Mouse (Mus musculus) hindbrain, postnatal 0 days (tissue): ENCODE data around the gene Nedd9. TPM values are rescaled to one million over a fixed set of nuclear protein-coding genes. Genes with fewer than 3 reads are reported as not detected.

ENCODE experiments used
- ATAC-seq: fragments of 200-750 bp; cut with Nextera tagmentation; 2 replicates; pipeline ENCODE4 v1.8.0; 2017; ENCODE audit warnings: mild to moderate bottlenecking, moderate TSS enrichment, moderate library complexity
- DNase-seq: peaks from one replicate; pipeline ENCODE4 v3.0.0-alpha.2; 2015; ENCODE audit warnings: low spot score
- H3K27ac ChIP-seq: fragments of 300-500 bp; sonication (generic); 2 replicates; pipeline ENCODE4 v1.5.1; 2014; ENCODE audit warnings: mild to moderate bottlenecking
- H3K27me3 ChIP-seq: fragments of 300-500 bp; sonication (generic); 2 replicates; pipeline ENCODE4 v1.6.1; 2014; ENCODE audit warnings: low read length, mixed read lengths; ENCODE audit not compliant: insufficient read depth
- H3K36me3 ChIP-seq: fragments of 300-500 bp; sonication (generic); 2 replicates; pipeline ENCODE4 v1.6.1; 2014; ENCODE audit warnings: low read length, mixed read lengths; ENCODE audit not compliant: insufficient read depth
- H3K4me1 ChIP-seq: fragments of 300-500 bp; sonication (generic); 2 replicates; pipeline ENCODE4 v1.6.1; 2014; ENCODE audit warnings: antibody characterized with exemption, low read length, mixed read lengths; ENCODE audit not compliant: insufficient read depth
- H3K4me2 ChIP-seq: fragments of 300-500 bp; sonication (generic); 2 replicates; pipeline ENCODE4 v1.6.1; 2014; ENCODE audit warnings: low read depth, mild to moderate bottlenecking, low read length, moderate library complexity, mixed read lengths
- H3K4me3 ChIP-seq: fragments of 300-500 bp; sonication (generic); 2 replicates; pipeline ENCODE4 v1.5.1; 2014; ENCODE audit warnings: low read length
- H3K9ac ChIP-seq: fragments of 300-500 bp; sonication (generic); replicated peaks from 2 replicates; pipeline ENCODE4 v1.6.1; 2014; ENCODE audit warnings: mild to moderate bottlenecking, low read length, moderate library complexity, mixed read lengths
- H3K9me3 ChIP-seq: fragments of 300-500 bp; sonication (generic); 2 replicates; pipeline ENCODE4 v1.6.1; 2016; ENCODE audit warnings: low read length, mixed read lengths
- CTCF ChIP-seq: IDR thresholded peaks from 2 replicates; pipeline ENCODE4 v1.5.1; 2016; ENCODE audit warnings: antibody characterized with exemption, control low read depth, low read depth
- WGBS: fragments of 180-500 bp; shearing (Covaris S2); extraction: QIAGEN DNeasy Blood & Tissue Kit; methylation state at CpG from one replicate; pipeline ENCODE4 v1.1.7; 2014; 5-methylcytosine and 5-hydroxymethylcytosine counted together
- polyA plus RNA-seq: library from polyadenylated mRNA; unstranded; fragments of >200 nt; fragmentation: Nextera tagmentation; extraction: Ambion mirVana; gene quantifications from 2 replicates; pipeline ENCODE4 v1.2.1, GENCODE M21; 2015
- total RNA-seq: library from RNA; depleted of rRNA; stranded (reverse); fragments of >200 nt; gene quantifications from 2 replicates; pipeline ENCODE4 v1.2.3, GENCODE M21; 2014

Nedd9 gene
- total and polyA plus RNA-seq, 2 experiments from 2014 or later: 12.2 to 26.5 TPM

DNA sequence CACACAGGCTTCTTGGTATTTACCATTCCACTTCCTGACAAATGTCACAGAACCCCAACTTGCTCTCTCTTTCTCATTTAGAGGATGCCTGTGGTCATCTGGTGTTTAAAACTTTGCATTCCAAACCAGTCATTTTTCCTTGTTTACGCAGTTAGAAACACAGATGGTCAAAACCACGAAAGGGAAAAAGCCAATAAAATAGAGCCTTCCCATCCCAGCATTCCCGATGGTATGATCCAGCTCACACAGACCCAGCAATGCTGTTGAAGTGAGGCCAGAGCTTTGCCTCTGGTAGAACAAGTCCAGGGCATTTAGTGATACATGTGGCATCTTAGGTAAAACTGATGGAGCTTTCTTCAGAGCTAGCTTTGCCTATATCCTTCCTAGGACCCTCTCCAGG is 165.7 kb downstream of the Nedd9 start:
- Histone ChIP-seq H3K36me3 (peaks cover 5% of the 10 kb centered on the region; the same call in 1 of the 2 replicates), H3K9ac (no peak overlapping the region), H3K27ac (peak overlapping the region; percentile 72; the same call in 1 of the 2 replicates), H3K4me3 (no peak overlapping the region), H3K4me2 (no peak overlapping the region), H3K9me3 (no peaks in the 10 kb centered on the region), H3K27me3 (no peaks in the 10 kb centered on the region), H3K4me1 (0 out of 2 replicates have a peak, but pooled peaks cover 3% of the 10 kb centered on the region)
- DNase-seq (no peak), ATAC-seq (no peak)
- 70% methylated on average over 3 of the region's 3 CpGs for WGBS
- no peak for TF ChIP-seq CTCF

DNA sequence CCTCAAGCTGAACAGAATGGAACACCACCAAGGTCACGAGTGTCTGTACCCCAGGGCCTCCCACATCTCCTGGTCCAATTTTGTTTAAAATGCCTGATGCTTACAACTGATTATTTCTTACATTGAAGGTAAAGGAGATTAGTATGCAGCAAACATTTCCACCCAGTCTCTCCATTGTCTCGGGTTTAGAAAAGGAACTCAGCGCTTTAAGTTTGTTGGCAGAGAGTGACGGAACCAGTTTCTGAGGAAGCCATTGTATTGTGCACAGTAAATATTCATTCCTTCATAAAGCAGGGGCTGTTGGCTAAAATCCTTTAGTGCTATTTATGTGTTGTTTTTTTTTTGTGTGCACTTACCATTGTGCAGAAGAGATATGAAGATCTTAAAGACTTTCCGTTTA is 166.4 kb downstream of the Nedd9 start:
- TF ChIP-seq CTCF: no peak
- peak; percentile 42 for DNase-seq
- H3K27ac ChIP-seq: peak overlapping the region; percentile 72; the same call in 1 of the 2 replicates
- H3K36me3 ChIP-seq: peaks cover 12% of the 10 kb centered on the region; the same call in 1 of the 2 replicates
- no peak overlapping the region for H3K9ac ChIP-seq
- H3K27me3 ChIP-seq: no peaks in the 10 kb centered on the region
- H3K4me2 ChIP-seq: no peak overlapping the region
- no peak for ATAC-seq
- no peak overlapping the region for H3K4me3 ChIP-seq
- no peaks in the 10 kb centered on the region for H3K9me3 ChIP-seq
- WGBS: 39% methylated on average over 5 of the region's 5 CpGs
- 0 out of 2 replicates have a peak, but pooled peaks cover 3% of the 10 kb centered on the region for H3K4me1 ChIP-seq

DNA sequence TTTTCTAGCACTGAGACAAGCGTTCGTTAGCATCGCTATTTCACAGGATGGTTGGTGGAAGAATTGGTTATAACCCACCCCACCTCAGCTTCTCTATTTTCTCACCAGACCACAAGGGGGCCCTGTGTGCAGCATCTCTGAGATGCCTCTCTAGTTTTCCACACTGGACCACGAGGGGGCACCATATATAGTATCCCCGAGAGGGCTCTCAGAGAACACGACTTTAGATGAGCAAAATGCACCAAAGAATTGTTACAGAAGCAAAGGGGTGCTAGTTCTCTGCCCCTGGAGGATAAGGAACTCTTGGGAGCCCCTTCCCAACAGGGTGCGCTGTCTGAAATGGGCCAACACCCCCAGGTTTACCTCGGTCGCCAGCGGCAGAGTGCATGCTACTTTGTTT is 184.4 kb downstream of the Nedd9 start:
- ATAC-seq (no peak), DNase-seq (peak; percentile 85)
- Histone ChIP-seq H3K4me2 (no peak overlapping the region), H3K36me3 (no peaks in the 10 kb centered on the region), H3K27me3 (no peaks in the 10 kb centered on the region), H3K4me3 (no peak overlapping the region), H3K9ac (no peak overlapping the region), H3K4me1 (no peaks in the 10 kb centered on the region; the same call in 1 of the 2 replicates), H3K27ac (no peak overlapping the region), H3K9me3 (no peaks in the 10 kb centered on the region)
- WGBS: 59% methylated on average over 10 of the region's 10 CpGs
- peak; percentile 84 for TF ChIP-seq CTCF

DNA sequence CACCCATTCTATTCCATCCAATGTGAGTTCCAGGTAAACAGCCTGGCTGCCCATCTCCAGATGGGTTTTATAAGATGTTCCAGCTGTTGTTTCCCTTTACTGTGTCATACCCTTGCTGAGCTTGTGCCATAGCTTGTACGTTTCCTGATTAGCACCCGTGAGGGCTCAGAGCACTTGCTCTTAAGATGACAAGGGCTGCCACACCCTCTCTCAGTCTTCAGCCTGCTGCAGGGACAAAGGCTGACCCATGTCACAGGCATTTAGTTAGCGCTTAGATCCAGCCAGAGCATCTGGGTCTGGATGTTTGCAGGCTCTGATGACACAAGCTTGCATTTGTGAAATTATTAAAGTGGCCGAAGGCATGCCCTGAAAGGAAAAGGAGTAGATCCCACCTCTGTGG is 187.1 kb downstream of the Nedd9 start:
- Histone ChIP-seq H3K4me1 (no peaks in the 10 kb centered on the region; the same call in 1 of the 2 replicates), H3K27ac (no peak overlapping the region), H3K4me3 (no peak overlapping the region), H3K9me3 (no peaks in the 10 kb centered on the region), H3K4me2 (no peak overlapping the region), H3K36me3 (no peaks in the 10 kb centered on the region), H3K9ac (no peak overlapping the region), H3K27me3 (no peaks in the 10 kb centered on the region)
- 58% methylated on average over 4 of the region's 4 CpGs for WGBS
- DNase-seq (no peak), ATAC-seq (no peak)
- no peak for TF ChIP-seq CTCF

DNA sequence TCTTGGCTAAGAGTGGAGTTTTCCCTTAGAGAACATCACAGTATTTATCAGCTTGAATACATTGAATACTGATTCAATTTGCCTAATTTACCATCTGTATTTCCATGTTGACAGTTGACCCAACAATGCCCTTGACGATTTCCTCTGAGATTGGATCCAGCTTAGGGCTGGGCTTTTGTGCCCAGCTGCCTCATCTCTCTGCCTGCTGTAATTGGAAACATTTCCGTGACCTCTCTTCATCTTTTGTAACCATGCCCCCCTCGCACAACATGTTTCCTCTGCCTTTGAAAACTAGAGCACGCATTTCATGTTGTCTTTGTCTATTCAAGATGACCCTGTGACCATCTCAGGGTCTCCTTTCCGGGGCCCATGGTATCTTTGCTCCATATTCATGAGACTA is 188.2 kb downstream of the Nedd9 start:
- DNase-seq: no peak
- no peak for TF ChIP-seq CTCF
- 17% methylated on average over 5 of the region's 5 CpGs for WGBS
- no peak overlapping the region for H3K27ac ChIP-seq
- H3K4me3 ChIP-seq: no peak overlapping the region
- no peak overlapping the region for H3K4me2 ChIP-seq
- H3K4me1 ChIP-seq: no peaks in the 10 kb centered on the region; the same call in 1 of the 2 replicates
- H3K27me3 ChIP-seq: no peaks in the 10 kb centered on the region
- H3K9ac ChIP-seq: no peak overlapping the region
- H3K36me3 ChIP-seq: no peaks in the 10 kb centered on the region
- no peaks in the 10 kb centered on the region for H3K9me3 ChIP-seq
- no peak for ATAC-seq

DNA sequence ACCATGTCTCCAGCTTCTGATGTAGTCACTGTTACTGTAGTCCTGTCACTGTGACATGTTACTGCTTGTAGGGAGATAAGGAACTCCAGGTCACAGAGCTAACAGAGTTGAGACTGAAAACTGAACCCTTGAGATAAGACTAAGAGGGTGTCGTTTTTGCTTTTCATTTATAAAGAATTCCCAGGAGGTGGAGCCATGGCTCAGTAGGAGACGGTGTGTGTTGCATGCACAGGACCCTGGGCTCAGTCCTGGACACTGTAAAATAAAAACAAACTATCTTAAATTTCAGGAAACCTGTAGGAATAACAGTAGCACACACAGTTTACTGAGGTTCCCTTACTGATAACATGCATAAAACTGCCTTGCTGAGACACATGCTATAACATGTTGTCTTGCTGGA is 188.6 kb downstream of the Nedd9 start:
- no peaks in the 10 kb centered on the region for H3K36me3 ChIP-seq
- DNase-seq (no peak), ATAC-seq (no peak)
- no peak overlapping the region for H3K27ac ChIP-seq
- H3K4me2 ChIP-seq: no peak overlapping the region
- WGBS: 31% methylated on average over 2 of the region's 2 CpGs
- no peak overlapping the region for H3K9ac ChIP-seq
- TF ChIP-seq CTCF: no peak
- H3K4me3 ChIP-seq: no peak overlapping the region
- H3K4me1 ChIP-seq: no peaks in the 10 kb centered on the region; the same call in 1 of the 2 replicates
- no peaks in the 10 kb centered on the region for H3K27me3 ChIP-seq
- no peaks in the 10 kb centered on the region for H3K9me3 ChIP-seq

DNA sequence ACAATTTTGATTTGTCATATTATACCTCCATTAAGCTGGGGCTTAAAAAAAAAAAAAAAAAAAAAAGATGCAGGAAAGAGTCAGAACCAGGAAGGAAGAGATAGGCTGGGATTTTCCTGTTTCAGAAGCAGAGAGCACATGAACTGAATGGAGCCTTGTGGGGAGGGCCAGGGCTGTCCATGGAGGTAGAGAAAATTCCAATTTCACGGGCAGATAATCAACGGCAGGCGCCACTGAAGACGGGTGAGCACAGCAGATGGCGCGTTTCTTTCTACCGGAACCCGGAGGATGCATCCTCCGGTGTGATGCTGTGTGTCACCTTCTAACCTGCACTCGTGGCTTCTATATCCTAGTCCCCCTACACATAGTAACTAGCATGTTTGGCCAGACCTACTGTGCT is 190.8 kb downstream of the Nedd9 start:
- Histone ChIP-seq H3K9ac (no peak overlapping the region), H3K36me3 (no peaks in the 10 kb centered on the region), H3K27ac (no peak overlapping the region), H3K4me2 (peak overlapping the region; percentile 19; the same call in 1 of the 2 replicates), H3K27me3 (no peaks in the 10 kb centered on the region), H3K4me1 (no peaks in the 10 kb centered on the region; the same call in 1 of the 2 replicates), H3K9me3 (no peaks in the 10 kb centered on the region), H3K4me3 (no peak overlapping the region)
- peak; percentile 63 for DNase-seq
- 31% methylated on average over 10 of the region's 10 CpGs for WGBS
- peak; percentile 71 for ATAC-seq
- peak; percentile 25 for TF ChIP-seq CTCF
